Mouse (Mus musculus): ENCODE results near the gene Ccdc34.

- TF ChIP-seq CTCF (IDR thresholded peaks at IDR 0.05; ENCODE audit: insufficient read depth, low read depth, low read length), result no peak
- no peak for TF ChIP-seq POLR2A (IDR thresholded peaks at IDR 0.05; ENCODE audit: insufficient read depth, low read depth, low read length)
These were observed 62.9 kb downstream of the Ccdc34 start for GRCm38 (mm10) chr2:110080532-110080931.

Measured in olfactory bulb, adult 2 months (tissue).